ENCODE assay signal across 24 mouse cellular contexts in the genomic region with DNA sequence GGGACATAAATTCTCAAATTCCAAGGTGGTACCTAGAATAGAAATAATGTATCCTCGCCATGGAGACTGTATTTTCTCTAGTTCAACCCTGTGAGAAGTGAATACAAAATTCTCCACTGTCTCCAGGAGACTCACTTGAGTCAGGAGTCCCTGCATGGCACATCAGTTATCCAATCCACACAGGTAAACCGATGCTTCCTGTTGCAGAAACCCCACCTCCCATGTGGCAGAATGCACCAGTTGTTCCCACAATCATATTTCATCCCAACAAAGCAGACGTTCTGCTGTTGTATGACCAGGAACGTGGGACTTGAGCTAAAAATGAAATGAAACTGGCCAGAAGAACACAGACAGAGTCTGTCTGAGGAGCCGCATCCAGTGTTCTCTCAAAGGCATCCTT. TPM values are rescaled to one million over a fixed set of nuclear protein-coding genes. Genes with fewer than 3 reads are reported as not detected.
A peak's percentile ranks its signal among the peaks of the same experiment; 100 is the strongest.
DNase-seq lines count a peak whose midpoint lies in the region; ATAC-seq and TF ChIP-seq lines count a peak whose summit lies in the region.
"Had no signal": no experiment of that assay in that cellular context is flagged by ENCODE, and none has a peak within 500 bp of the region (broad histone marks: within the 10 kb centered on the region; RNA-seq: fewer than 3 reads in every experiment).

No protein-coding gene starts in this region.

- intact Hi-C loops in left cerebral cortex, adult 2 months (cut with DNase I) = no loop called here
- intact Hi-C loops in heart, postnatal 10 days (cut with DNase I) = no loop called here

- H3K4me3 ChIP-seq in layer of hippocampus, adult 2 months = no peak overlapping the region
- 0 out of 2 replicates have a peak overlapping the region, but pooled peaks have one; percentile 16 for H3K4me3 ChIP-seq in left cerebral cortex, adult 2 months
- H3K4me3 ChIP-seq: embryonic facial prominence, embryonic 13.5 days; forebrain, embryonic 12.5 days; gastrocnemius, adult 2 months; heart, embryonic 13.5 days; hindbrain, embryonic 12.5 days had no signal

- DNase-seq in layer of hippocampus, adult 2 months (ENCODE audit: low spot score in 2 of 2) = no peak
- no peak for DNase-seq in layer of hippocampus, postnatal 10 days (ENCODE audit: low spot score in 2 of 2)
- DNase-seq in left cerebral cortex, adult 2 months (ENCODE audit: extremely low spot score in 1 of 2, low spot score in 2 of 2) = no peak
- DNase-seq in left cerebral cortex, adult 11 months (ENCODE audit: low spot score) = no peak
- peak; percentile 4 to 33 for DNase-seq in right cerebral cortex, adult 2 months (ENCODE audit: low spot score in 2 of 2)
- no peak for DNase-seq in right cerebral cortex, postnatal 4 days
- no peak for DNase-seq in heart, postnatal 10 days
- DNase-seq: adrenal gland, postnatal 10 days; B cell, adult 2 months; cerebellum, adult 11-12 months; cerebellum, adult 9-10 months; cerebellum, postnatal 25 days; gastrocnemius, adult 2 months; gastrocnemius, postnatal 25 days; heart, adult 11 months; heart, postnatal 4 days had no signal

- peak overlapping the region; percentile 46 for H3K27ac ChIP-seq in layer of hippocampus, adult 2 months
- H3K27ac ChIP-seq in left cerebral cortex, adult 2 months = peak overlapping the region; percentile 33; the same call in 1 of the 2 replicates
- H3K27ac ChIP-seq: embryonic facial prominence, embryonic 13.5 days; forebrain, embryonic 12.5 days; gastrocnemius, adult 2 months; heart, embryonic 13.5 days; hindbrain, embryonic 12.5 days had no signal

- ATAC-seq in activated CD4-positive, CD25-positive, alpha-beta regulatory T cell, adult 4 months = no peak
- ATAC-seq: CD4-positive, CD25-positive, alpha-beta regulatory T cell, adult 4 months; forebrain, embryonic 16.5 days had no signal

- TF ChIP-seq CTCF in layer of hippocampus, adult 2 months (conservative IDR thresholded peaks at IDR 0.05) = no peak
- TF ChIP-seq CTCF in left cerebral cortex, adult 2 months (IDR thresholded peaks at IDR 0.05) = no peak

RNA-seq across cellular contexts. Expression of a gene that starts 5.3 kb away (rescaled TPM):
- total RNA-seq in layer of hippocampus, adult 2 months (2021) = 100 to 1,000 TPM; 140 to 160 TPM
- total RNA-seq in layer of hippocampus, postnatal 10 days (2021) = 10 to 100 TPM; 84.0 to 96.9 TPM
- total RNA-seq in left cerebral cortex, adult 2 months (2021) = 100 to 1,000 TPM; 185 to 190 TPM
- polyA plus RNA-seq in activated CD4-positive, CD25-positive, alpha-beta regulatory T cell, adult 4 months (2017; shearing (Covaris generic)) = not detected
- not detected for total RNA-seq in heart, postnatal 10 days (2021)
- total RNA-seq: G1E; gastrocnemius, adult 2 months; gastrocnemius, postnatal 25 days had no signal

Comparison
In these comparisons a context has a peak if more than half of its experiments do, and no peak if none do; other contexts are left out.
1. DNase-seq: peak in right cerebral cortex, adult 2 months (2 of 2); none in layer of hippocampus, adult 2 months (0 of 2), layer of hippocampus, postnatal 10 days (0 of 2), left cerebral cortex, adult 2 months (0 of 2), left cerebral cortex, adult 11 months (single experiment), right cerebral cortex, postnatal 4 days (single experiment) and heart, postnatal 10 days (0 of 2).
2. RNA of a gene that starts 5.3 kb away (total RNA-seq): 185 to 190 TPM in left cerebral cortex, adult 2 months, 140 to 160 TPM in layer of hippocampus, adult 2 months and 84.0 to 96.9 TPM in layer of hippocampus, postnatal 10 days; not detected in heart, postnatal 10 days; every median in the first group is over 10 times any median in the second.